Mouse (Mus musculus) inflammation-experienced regulatory T-cells, adult 6 months (primary cell): ENCODE results near the gene Colgalt2. TPM values are rescaled to one million over a fixed set of nuclear protein-coding genes. Genes with fewer than 3 reads are reported as not detected.
"Not testable (repeated sequence)": the region's sequence is repeated elsewhere in the genome, so short reads cannot be mapped to it uniquely, and the experiment has no call there.

Experiments used
- ATAC-seq: one replicate; pipeline ENCODE4 v1.8.0; 2017
- polyA plus RNA-seq, 3 experiments: library from polyadenylated mRNA; unstranded; fragments of 100-300 nt; shearing (Covaris generic); gene quantifications; one replicate each; pipeline ENCODE4 v1.2.1; 2017

The Colgalt2 gene
- not detected for polyA plus RNA-seq

DNA sequence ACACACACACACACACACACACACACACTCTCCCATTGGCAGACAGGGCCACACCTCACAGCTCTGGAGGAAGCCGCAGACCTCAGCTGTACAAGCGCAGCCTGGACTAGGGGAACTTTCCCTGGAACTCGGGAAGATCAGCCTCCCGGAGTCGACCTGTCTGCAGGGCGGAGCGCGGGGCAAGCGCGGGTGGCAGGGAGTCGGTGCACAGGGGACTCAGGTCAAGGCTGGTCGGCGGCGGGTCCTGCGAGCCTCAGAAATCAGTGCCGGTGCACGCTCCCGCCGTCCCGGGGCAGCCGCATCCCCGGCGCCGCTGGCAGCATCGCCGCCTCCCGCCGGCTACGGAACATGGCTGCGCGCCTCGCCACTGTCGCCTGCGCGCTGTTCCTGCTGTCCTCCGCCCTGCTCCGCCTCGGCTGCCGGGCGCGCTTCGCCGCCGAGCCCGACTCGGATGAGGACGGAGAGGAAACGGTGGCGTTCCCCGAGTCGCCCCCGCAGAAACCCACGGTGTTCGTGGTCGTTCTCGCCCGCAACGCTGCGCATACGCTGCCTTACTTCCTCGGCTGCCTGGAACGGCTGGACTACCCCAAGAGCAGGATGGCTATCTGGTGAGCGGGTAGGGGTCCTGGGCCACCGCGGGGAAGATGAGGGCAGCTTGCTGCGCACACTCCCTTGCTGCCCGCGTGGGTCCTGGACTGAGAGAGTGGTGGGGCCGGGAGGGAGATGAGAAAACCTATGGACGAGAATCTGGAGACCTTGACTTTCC lies at the start of gene Colgalt2:
Gene Colgalt2, plus strand, starts transcription at position 41 of the 766 bp plus-strand sequence.
- peak; percentile 58 for ATAC-seq

DNA sequence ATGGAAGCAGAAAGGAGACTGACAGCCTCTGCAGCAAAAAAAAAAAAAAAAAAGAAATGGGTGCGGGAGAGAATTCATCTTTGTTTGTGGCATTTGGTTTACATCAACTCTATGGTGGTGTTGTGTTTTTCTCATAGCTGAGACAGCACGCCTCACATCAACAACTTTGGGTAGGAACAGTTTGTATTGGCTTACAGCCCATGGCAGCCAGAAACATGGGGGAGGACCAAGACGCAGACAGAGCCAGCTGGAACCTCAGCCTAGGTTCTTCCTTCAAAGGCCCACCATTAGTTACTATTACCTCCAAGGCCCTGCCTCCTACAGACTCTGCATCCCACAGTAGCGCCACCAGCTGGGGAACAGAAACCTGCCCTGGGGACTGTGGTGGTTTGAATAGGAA lies 42.9 kb upstream of the Colgalt2 start:
- no peak for ATAC-seq

DNA sequence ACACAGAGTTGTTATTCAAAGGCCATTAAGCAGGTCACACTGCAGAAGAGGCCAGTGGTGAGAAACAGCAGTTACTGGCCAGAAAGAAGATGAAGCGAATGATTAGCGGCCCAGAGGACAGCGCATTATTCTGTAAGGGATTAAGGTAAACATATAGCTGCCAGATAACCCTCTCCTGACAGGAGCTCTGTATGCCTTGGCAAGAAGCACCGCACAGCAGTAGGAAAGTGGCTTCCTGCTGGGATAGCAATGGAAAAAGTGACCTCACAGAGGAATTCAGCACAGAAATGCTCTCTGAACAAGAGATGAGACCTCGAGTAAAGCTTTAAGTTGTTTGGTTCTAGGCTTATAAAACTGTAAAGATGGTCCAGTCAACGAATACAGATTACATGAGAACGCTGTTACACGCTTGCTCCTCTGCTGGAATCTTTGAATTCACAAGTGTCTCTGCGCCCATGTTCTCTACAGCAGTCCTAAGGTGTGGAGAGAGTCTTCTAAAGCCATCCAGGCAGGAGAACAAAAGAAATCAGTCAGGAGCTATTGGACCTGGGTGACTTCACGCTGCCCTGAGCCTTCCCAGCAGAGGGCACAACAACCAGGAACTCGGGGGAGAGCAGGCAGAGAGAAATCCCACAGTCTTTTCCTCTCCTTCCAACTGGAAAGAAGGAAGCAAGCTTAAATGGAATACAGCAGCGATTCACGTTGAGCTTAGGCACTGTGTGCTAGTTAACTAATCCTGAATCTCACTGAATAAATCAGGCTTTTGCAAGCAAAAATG lies 31.1 kb upstream of the Colgalt2 start:
- ATAC-seq, result no peak

DNA sequence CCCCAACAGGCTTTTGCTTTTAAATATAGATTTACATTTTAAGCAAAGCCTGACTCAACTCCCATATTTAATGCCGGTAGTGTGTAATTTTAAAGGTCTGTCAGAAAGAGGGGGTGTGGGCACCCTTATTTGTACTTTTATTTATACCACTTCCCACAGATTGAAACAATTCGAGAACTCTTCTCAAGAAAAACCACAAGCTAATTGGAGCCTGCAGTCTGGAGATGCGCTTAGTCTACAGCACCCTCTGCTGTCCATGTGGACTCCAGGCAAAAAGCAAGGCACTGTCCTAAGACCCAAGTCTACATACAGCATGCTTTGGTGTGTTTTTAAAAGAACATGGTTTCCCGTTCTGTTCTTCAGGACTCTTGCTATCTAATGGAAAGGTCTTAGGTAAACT lies 30.5 kb upstream of the Colgalt2 start:
- peak; percentile 84 for ATAC-seq

DNA sequence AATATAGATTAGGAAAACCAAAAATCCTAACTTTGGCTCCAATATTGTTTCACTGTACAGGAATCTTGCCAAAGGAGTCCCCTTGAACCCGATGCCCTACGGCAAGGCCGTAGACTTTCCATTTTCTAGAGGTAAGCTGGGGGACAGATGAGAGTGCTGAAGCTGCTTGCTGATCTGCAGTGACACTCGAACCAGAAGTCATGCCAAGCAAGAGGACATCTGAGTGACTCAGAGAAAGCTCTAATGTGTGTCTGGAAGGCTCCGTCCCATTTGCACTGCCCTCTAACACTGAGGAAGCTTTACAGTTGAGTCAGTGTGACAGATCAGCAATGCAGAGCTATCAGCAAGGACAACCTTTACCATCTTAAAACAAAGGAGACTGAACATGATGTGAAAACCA lies 21.3 kb upstream of the Colgalt2 start:
- no peak for ATAC-seq

DNA sequence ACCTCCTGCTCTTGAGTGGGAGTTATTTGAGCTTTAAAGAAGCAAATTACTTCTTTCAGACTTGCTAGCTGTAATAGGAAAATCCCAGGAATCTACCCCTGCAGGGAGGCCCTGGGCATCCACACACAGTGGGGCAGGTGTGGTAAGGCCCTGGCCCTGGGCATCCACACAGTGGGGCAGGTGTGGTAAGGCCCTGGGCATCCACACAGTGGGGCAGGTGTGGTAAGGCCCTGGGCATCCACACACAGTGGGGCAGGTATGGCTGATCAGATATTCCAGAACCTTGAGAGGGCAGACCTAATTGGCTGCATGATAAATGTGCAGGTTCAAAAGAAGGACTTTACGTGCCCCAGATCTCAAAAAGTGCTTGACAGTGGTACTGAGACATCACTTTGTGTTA lies 15.0 kb upstream of the Colgalt2 start:
- ATAC-seq, result no peak

DNA sequence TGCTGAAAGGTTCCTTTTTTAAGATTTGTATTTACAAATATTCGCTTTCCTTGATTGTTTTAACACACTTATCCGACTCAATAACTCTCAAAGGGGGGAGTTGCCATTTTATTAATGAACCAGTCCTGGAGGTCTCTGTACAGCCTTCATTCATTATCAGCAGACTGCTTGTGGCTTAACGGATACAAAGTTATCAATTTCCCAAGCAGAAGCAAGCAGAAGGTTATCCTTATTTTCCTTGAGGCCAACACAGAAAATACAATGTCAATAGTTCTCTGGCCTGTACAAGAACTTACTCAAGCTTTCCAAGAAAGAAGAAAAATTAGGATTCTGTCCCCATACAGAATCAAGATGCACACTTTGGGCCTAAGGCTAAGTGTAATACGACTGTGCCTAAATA lies 13.9 kb upstream of the Colgalt2 start:
- not testable (repeated sequence) for ATAC-seq

DNA sequence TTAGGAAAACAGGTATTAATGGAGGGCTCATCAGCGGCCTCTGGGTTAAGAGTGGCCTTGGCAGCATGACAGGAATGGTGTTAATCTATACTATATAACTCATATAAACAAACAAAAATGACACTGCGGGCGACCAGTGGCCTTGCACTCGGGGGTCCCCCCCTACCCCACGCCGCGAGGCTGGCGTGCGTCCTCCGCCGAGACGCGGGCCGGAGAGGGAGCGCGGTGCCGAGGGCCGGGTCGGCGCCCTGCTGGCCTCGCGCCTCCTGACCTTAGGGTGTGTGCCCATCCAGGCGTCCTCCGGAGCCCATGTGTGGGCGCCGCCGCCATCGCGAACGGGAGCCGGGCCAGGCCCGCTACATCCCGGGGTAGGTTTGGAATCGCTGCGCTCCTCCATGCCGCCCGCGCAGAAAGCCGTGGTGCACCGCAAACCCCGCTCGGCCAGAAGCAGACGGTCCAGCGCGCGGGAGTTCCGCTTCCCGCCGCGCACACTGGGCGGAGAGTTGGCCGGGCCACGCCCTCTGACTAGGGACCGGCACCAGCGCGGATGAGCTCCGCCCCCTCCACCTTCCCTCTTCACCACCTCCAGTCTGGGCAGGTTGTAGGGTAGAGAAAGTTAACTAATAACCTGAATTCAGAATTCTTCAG lies 13.3 kb upstream of the Colgalt2 start, which contains the start of gene Tsen15:
Gene Tsen15, minus strand, starts transcription at position 501 of the 648 bp plus-strand sequence.
- ATAC-seq, result peak; percentile 95

DNA sequence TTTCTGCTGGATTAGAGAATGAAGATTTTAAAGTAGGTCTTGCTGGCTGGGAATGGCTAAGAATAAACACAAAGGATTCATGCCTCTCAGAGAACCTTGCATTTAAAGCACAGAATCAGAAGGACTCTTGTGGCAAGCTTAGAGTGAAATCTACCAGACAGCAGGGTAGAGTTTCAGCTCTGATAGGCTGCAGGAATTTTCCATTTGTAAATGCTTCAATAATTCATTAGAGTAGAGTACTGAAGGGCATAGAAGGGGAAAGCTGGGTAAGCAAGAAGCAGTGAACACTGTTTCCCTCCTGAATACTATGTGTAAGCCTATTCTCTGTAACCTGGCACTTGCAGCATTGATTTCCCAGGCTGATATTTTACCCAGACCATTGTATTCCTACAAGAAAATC lies 10.4 kb upstream of the Colgalt2 start:
- ATAC-seq, result no peak

DNA sequence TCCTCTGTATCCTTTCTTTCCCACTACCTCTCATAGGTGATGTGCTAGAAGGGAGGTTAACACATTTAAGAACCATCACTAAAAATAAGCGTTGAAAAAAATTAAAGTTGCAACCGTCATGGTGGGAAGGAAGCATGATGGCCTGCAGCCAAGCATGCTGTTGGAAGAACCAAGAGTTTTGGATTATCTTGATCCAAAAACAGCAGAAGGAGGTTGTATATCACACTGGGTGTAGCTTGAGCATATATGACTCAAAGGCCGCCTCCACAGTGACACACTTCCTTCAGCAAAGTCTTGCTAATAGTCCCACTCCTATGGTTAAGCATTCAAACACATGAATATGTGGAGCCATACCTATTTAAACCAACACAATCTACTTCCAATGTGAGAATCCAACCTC lies 5.5 kb upstream of the Colgalt2 start:
- ATAC-seq, result no peak

DNA sequence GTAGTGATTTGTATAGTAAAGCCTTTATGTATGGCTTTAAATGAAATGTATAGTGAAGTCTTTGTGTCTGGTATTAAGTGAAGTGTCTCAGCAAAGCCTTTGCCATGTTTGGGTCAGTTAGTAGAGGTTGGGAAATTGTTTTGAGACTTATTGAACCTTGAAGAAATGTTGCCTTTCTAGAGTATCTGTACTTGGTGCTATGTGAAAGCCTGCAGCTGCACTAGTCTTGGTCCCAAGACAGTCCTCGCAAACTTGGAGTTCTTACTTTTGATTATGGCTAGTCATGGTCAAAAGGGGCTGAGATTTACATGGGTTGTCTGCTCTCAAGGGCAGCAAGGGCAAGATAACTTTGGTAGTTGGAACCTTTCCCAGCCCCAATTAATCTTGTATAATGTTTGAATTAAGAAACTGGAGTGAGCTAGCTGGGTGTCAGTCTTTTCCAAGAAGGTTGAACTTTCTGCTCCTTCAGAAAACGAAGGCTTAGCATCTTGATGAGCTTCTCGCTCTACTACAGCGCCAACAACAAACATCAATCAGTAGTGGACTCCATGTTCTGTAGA lies 4.6 kb upstream of the Colgalt2 start:
- ATAC-seq, result no peak

DNA sequence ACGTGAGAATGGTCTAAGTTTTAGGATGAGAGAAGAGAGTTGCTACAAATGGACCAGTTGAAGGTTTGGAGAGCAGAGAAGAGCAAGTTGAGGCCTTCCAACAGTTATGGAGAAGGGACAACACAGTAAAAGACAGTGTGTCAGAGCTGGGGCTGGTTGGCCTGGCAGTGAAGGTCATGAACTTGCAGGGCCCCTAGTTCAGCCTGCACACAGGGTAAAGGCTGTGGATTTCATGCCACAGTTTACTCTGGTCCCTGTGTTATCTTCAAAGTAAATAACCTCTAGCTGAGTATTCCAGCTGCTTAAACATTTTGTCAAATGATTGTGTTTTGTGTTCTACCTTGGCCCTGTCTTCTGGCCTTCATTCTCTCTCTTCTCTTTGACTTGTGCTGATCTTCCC lies 922 bp upstream of the Colgalt2 start:
- no peak for ATAC-seq

DNA sequence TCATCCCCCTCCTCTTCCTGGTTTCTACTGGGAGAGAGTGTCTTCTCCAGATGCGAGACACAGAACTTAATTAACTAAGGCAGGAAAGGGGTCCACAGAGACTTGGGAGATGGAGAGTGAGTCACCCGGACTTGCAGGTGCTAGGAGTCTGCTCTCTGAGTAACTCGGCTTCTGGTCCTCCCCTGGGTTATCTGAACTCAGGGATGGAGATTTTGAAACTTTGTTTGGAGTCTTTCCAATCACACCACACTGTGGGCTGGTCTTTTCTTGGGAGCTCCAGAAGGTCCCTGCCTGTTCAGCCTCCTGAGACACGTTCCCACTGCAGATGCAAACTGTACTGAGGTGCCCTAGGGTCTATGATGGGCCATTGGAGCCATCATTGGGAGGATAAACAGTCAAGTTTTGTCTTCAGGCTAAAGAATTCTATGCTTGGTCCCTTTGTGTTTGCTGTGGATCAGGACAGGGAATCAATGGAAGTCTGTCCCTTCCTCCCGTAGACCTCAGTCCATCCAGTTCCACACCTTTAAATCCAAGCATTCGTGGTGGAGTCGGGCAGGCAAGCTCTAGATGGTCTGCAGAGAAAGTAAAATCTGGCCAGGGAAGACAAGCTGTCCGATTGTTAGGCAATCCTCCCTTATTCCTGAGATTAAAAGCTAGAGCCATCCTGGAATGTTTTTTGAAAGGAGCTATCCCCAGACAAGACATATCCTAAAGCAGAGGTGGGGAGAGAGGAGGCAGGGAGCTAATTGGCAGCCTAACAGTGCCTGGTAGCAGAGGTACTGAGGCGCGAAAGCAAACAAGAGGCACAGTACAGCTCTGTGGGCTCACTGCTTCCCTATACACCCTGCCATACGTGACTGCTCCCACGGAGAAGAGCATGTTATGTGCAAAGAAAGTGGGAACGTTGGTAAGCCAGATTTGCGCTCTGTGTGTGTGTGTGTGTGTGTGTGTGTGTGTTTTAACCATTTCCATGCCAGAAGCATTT lies 1.2 kb downstream of the Colgalt2 start:
- no peak for ATAC-seq

DNA sequence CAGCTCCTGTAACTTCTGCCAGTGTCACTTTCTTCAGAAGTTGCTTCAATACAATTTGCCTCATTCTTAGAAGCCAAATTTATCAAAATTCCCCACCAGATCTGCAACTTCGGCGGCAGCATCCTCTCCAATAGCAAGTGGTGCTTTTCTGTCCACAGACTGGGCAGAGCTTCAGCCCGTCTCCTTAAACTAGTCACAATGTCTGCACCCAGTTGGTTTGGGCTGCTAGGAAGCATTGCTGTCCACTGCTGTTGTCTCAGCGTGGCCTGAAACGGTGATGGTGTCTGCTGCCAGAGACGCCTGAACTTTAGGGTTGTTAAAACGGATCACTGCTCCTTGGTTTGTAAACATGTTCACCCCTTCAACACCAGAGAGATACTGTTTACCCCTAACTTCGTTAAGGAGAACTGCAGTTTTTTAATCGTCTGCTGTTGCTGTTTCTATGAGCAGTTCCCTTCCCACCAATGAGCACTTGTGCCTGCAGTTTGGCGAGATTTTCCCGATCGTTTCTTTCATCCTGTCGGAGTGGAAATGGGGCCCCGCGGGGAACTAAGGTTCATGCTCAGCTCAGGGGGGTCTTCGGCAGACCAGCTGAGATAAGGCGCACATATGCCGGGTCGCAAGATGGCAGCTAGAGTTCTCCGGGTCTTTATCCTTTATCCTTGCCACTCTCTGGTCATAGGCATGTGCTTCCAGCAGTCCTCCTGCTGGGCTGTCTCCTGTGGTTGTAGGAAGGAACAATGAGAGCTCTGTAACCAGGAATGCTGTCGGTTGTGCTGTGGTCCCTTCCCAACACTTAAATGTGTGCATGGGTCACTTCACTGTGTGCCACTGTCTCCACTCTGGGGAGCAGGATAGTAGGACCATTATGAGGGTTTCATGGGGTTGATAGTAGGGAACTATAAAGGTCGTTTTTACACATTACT lies 7.7 kb downstream of the Colgalt2 start:
- ATAC-seq, result no peak

DNA sequence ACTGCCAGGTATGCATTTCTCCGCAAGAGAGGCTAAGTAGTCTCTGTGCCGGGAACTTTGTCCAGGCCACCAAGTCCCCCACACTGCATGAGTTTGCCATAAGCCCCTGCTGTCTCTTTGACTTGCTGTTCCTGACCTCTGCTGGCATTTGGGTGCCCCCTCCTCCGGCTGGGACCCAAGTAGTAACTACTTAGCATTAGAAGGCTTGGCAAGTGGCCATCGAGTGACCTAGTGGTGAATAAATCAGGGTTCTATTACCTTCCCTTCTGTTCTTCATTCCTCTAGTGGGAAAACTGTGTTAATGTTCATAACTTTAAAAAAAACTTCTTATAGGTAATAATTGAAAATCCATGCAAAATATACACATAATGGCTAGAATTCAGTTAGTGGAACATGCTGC lies 9.7 kb downstream of the Colgalt2 start:
- ATAC-seq, result no peak

DNA sequence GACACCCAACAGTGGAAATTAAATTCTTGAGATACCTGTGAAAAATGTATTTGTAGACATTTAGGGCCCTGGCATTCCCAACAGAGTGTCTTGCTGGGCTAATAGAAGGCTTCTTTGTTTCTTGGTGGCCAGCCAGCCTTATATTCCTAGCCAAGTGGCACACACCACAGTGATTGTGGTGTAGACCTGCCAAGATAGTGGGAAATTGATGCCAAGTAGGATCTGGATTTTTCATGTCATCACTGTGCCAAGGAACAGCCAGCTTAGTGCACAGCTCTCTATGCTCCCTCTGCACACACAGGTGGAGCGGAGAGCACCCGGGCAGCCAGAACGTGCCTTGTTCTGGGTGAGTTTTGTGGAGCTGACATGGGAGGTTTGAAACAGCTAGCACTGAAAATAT lies 11.0 kb downstream of the Colgalt2 start:
- no peak for ATAC-seq

DNA sequence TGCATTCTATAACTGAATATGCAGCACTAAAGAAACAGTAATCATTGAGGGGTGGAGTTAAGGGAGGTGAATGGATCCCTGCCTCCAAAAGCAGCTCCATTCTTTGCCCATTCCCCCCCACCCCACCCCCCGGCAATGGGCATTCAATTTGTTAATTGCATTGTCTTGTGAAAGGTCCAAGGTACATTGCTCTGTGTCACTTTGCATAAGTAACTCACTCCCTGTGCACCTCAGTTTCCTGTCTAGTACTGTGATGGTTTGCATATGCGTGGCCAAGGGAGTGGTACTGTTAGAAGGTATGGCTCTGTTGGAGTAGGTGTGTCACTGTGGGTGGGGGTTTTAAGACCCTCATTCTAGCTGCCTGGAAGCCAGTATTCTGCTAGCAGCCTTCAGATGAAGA lies 13.5 kb downstream of the Colgalt2 start:
- ATAC-seq, result no peak

DNA sequence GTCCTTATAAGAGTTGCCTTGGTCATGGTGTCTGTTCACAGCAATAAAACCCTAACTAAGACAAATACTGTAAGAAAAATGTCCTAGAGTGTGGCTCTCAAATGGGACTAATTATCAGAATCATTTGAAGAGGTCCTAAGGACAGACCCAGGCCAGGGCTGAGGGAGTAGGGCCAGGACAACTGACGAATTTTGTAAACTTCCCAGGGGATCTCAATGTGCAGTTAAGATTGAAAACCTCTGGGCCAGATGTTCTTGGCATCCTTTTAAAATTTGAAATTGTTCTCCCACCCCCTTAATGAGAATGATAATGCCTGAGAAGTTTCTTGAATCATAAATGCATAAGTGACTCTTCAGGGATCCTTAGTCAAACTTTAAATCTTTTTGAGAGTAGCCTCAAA lies 14.3 kb downstream of the Colgalt2 start:
- ATAC-seq, result no peak

DNA sequence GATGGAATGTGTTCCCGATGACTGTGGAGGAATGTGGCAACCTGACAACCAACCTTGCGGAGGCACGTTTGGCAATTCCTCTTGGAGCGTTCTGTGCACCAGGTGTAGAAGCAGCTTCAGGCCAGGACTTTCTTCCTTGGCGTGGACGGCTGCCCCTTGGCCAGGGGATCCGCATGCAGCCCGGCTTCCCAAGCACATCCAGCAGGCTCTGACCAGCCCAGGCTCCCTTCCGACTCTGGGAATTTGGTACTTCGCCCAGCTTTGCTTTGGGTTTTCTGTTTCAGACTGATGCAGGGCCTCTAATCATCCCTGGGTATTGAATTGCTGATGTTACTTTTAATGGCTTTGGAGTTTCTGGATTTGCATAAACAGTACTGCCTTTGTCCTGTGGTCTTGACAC lies 14.8 kb downstream of the Colgalt2 start:
- ATAC-seq, result no peak

DNA sequence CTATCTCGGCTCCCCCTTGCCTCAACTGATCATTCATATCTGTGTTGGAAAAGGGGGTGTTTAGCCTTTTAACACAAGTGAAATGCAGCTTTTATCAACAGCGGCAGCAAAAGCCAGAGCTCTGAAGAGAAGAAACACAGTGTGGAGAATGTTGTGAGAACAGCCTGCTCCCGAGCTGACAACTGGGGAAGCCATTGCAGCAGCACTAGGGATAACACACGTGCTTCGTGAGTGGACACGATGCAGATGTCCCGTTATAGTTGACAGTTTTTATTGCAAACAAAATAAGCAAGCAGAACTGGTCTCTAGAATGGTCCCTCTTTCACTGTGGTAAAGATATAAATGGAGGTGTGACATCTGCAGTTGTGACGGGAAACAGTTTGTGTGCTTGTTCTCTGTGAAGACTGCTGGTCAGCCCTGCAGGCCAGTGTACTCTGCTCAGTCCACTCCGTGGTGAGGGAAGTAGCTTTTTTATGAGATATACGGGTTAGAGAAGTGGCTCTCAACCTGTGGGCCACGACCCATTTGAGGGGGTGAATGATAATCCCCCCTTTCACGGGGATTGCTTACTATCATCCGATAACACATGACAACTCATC lies 16.8 kb downstream of the Colgalt2 start:
- ATAC-seq, result no peak
